Mouse (Mus musculus) splenic B cell, adult 2 months (primary cell): ENCODE measurements around the gene Zmynd8.

Experiments
- DNase-seq: peaks from one replicate; pipeline ENCODE4 v3.0.0-alpha.2; 2011; ENCODE audit warnings: low read depth, low spot score
- H3K27me3 ChIP-seq: 2 replicates; pipeline ENCODE4 v1.6.1; 2012; ENCODE audit warnings: mild to moderate bottlenecking, low read length, moderate library complexity, mixed read lengths; ENCODE audit not compliant: control insufficient read depth, poor library complexity, insufficient read depth, severe bottlenecking
- H3K36me3 ChIP-seq: 2 replicates; pipeline ENCODE4 v1.6.1; 2012; ENCODE audit warnings: mild to moderate bottlenecking, low read length, moderate library complexity, mixed read lengths; ENCODE audit not compliant: control insufficient read depth, poor library complexity, insufficient read depth, severe bottlenecking

The Zmynd8 gene

GRCm38 (mm10) chr2:165782324-165782723 is 116.5 kb downstream of the Zmynd8 start:
- Histone ChIP-seq H3K27me3 (no peaks in the 10 kb centered on the region), H3K36me3 (peaks cover 14% of the 10 kb centered on the region)
- peak; percentile 83 for DNase-seq

GRCm38 (mm10) chr2:165778927-165779326 is 119.9 kb downstream of the Zmynd8 start:
- DNase-seq = peak; percentile 83
- no peaks in the 10 kb centered on the region for H3K36me3 ChIP-seq
- no peaks in the 10 kb centered on the region for H3K27me3 ChIP-seq

GRCm38 (mm10) chr2:165769375-165769948 is 129.4 kb downstream of the Zmynd8 start:
- H3K36me3 ChIP-seq = no peaks in the 10 kb centered on the region
- no peak for DNase-seq
- H3K27me3 ChIP-seq = no peaks in the 10 kb centered on the region

- no peak for DNase-seq
These were observed 129.9 kb downstream of the Zmynd8 start for GRCm38 (mm10) chr2:165768805-165769358.

GRCm38 (mm10) chr2:165759421-165759985 is 139.3 kb downstream of the Zmynd8 start:
- Histone ChIP-seq H3K27me3 (no peaks in the 10 kb centered on the region), H3K36me3 (no peaks in the 10 kb centered on the region)
- no peak for DNase-seq

More at GRCm38 (mm10) chr2:165768805-165769358, 129.9 kb downstream of the Zmynd8 start:
- no peaks in the 10 kb centered on the region for H3K36me3 ChIP-seq
- H3K27me3 ChIP-seq = no peaks in the 10 kb centered on the region

- Histone ChIP-seq H3K36me3 (no peaks in the 10 kb centered on the region), H3K27me3 (no peaks in the 10 kb centered on the region)
- no peak for DNase-seq
These were observed 140.3 kb downstream of the Zmynd8 start for GRCm38 (mm10) chr2:165758534-165758933.

GRCm38 (mm10) chr2:165757799-165758198 is 141.0 kb downstream of the Zmynd8 start:
- no peak for DNase-seq
- no peaks in the 10 kb centered on the region for H3K27me3 ChIP-seq
- no peaks in the 10 kb centered on the region for H3K36me3 ChIP-seq

GRCm38 (mm10) chr2:165752704-165753103 is 146.1 kb downstream of the Zmynd8 start:
- no peaks in the 10 kb centered on the region for H3K36me3 ChIP-seq
- H3K27me3 ChIP-seq = no peaks in the 10 kb centered on the region
- DNase-seq = no peak

- Histone ChIP-seq H3K36me3 (no peaks in the 10 kb centered on the region), H3K27me3 (no peaks in the 10 kb centered on the region)
- DNase-seq = peak; percentile 12
These were observed 147.7 kb downstream of the Zmynd8 start for GRCm38 (mm10) chr2:165751068-165751467.

- DNase-seq = no peak
- Histone ChIP-seq H3K36me3 (no peaks in the 10 kb centered on the region), H3K27me3 (no peaks in the 10 kb centered on the region)
These were observed 150.4 kb downstream of the Zmynd8 start for GRCm38 (mm10) chr2:165748426-165748825.

GRCm38 (mm10) chr2:165747975-165748374 is 150.8 kb downstream of the Zmynd8 start:
- Histone ChIP-seq H3K27me3 (no peaks in the 10 kb centered on the region), H3K36me3 (no peaks in the 10 kb centered on the region)
- DNase-seq = no peak

GRCm38 (mm10) chr2:165745306-165746098 is 153.3 kb downstream of the Zmynd8 start:
- Histone ChIP-seq H3K36me3 (no peaks in the 10 kb centered on the region), H3K27me3 (no peaks in the 10 kb centered on the region)
- DNase-seq = no peak

GRCm38 (mm10) chr2:165742210-165742786 is 156.5 kb downstream of the Zmynd8 start:
- DNase-seq = no peak
- Histone ChIP-seq H3K36me3 (no peaks in the 10 kb centered on the region), H3K27me3 (no peaks in the 10 kb centered on the region)

- Histone ChIP-seq H3K36me3 (no peaks in the 10 kb centered on the region), H3K27me3 (no peaks in the 10 kb centered on the region)
- no peak for DNase-seq
These were observed 157.2 kb downstream of the Zmynd8 start for GRCm38 (mm10) chr2:165741526-165742050.
